Mouse (Mus musculus) thymus, adult 18-20 months (tissue): ENCODE measurements around the gene Reln.

ENCODE experiments used
- DNase-seq, 2 experiments: peaks; one replicate each; pipeline ENCODE4 v3.0.0; 2022; ENCODE audit warnings: mixed read lengths in 2 of 2

The Reln gene

DNA sequence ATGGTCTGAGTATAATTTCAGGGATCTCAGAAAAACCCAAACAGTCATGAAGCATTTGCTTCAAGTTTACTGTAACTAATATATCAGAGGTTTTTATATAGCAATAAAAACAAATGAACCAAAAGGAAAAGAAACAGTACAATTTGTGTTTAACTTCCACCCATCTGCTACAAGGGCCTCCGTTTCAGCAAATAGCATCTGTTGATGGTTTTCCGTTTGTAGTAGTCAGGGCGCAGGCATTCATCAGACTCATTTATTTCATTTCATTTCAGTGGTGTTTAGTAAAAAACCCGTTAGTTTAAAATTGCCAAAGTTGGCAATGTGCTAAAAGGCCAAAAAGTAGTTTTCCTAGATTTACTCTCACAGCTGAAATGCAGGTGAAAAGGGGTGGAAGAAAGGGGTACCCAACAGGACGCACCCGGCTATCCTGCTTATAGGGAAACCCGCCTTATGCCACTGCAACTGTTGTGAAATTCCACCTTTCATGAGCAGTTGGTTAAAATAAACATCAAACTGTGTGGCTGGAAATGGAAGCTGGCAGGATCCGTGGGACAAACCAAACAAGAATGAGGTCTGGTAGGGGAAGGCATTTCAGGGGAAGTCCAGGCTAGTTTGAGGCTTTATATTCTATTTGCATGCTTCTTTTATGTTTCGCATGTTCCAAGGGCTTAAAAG lies 237.6 kb downstream of the Reln start:
- no peak for DNase-seq

GRCm38 (mm10) chr5:22094984-22095383 lies 249.5 kb downstream of the Reln start:
- no peak for DNase-seq

GRCm38 (mm10) chr5:22094043-22094442 lies 250.5 kb downstream of the Reln start:
- DNase-seq = no peak

GRCm38 (mm10) chr5:22093157-22093865 lies 251.2 kb downstream of the Reln start:
- DNase-seq = no peak

- DNase-seq = no peak
Measured at GRCm38 (mm10) chr5:22080468-22080986, 264.0 kb downstream of the Reln start.

GRCm38 (mm10) chr5:22074971-22075370 lies 269.5 kb downstream of the Reln start:
- no peak for DNase-seq

DNA sequence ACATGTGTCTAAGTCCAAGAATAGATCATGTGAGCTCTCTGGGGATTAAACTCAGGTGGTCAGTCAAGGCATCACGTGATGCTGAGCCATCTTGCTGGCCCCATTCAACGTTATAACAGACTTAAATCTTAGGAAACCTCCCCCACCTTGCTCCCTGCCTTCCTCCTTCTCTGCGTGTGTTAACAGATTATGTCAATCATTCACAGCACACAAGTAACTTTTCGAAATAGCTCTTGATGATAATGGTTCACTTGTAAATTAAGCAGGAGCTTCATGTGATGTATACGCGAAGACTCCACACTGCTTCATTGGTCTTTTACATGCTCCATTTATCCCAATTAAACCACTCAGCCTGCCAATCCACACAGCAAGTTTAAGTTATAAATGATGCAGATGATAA lies 271.9 kb downstream of the Reln start:
- DNase-seq = no peak

GRCm38 (mm10) chr5:22059251-22059650 lies 285.3 kb downstream of the Reln start:
- no peak for DNase-seq

- DNase-seq = no peak
Measured at GRCm38 (mm10) chr5:22041825-22042224, 302.7 kb downstream of the Reln start.

DNA sequence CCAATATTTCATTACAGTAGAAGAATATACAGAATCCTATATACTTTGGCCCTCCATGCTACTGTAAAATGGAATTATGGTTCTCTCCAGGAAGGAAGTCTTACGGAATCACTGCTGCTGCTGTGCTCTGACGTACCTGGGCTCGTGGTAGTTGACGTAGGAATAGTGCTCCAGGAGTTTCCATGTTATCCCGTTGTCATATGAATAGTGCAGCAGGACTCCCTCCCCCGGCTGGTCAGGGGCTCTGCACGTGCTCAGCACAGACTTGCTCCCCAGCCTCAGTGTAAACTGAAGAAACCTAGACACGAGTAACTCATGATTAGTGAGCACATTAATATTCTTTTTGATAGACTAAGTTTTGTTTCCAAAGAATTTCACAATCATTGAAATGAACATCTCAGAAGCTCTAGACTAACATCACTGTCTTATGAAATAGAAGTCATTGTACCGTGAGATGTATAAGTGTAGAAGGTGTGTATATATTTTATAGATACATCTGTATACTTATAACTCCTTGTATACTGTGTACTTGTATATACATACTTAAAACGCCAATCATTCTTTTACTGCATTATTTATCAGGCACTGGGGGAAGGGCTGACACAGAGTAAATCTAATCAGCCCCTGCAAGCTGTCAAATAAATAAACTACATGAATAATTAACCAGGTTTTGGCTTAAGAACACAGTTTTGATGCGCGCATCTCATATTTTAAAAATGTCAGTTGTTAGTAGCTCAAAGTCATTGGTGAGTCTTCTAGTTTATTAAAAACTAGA lies 304.9 kb downstream of the Reln start:
- no peak for DNase-seq

GRCm38 (mm10) chr5:22035201-22035600 lies 309.3 kb downstream of the Reln start:
- DNase-seq = no peak

GRCm38 (mm10) chr5:22033039-22033438 lies 311.5 kb downstream of the Reln start:
- no peak for DNase-seq

GRCm38 (mm10) chr5:22031653-22032052 lies 312.8 kb downstream of the Reln start:
- no peak for DNase-seq

DNA sequence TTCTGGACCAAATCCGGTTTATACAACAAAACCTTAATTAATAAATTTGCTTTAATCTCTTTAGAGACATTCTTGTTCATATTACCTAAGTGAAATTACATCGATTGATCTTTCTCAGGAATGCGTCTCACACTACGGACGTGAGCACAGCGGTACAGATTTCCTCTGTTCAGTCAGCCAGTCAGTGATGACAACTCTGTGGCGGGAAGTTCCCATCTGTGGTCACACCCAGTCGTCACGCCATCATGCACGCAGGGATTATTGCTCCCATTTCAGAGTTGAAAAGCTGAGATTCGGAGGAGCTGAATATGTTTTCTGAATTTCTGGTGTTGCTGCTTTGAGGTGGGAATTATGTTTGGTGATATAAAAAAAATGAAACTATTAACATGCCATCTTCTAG lies 316.1 kb downstream of the Reln start:
- DNase-seq = no peak

DNA sequence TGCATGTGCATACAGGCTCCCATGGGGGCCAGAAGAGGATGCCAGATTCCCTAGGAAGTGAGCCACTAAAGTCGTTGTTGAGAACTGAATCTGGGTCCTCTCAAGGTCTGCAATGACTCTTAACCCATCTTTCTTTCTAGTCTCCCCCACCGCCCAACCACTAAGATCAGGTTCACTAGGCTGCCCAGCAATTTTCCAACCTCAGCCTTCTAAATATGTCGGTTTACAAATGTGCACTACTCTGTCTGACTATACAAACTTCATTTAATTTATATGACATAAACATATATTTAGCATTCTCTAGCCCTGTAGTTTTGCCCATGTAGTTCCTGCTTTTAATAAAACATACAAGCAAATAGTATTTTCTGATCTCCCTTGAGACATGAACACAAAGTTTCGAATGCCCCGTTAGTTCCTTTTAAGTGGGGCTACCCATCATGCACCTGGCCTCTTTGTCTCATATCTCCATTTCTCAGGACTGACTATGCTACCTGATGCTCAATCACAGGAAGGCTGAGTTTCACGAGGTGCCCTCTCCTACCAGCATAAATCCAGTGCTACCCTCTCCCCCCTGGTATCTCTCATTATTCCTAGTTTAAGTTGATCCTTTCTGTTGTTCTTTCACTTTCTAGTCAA lies 317.1 kb downstream of the Reln start:
- no peak for DNase-seq

DNA sequence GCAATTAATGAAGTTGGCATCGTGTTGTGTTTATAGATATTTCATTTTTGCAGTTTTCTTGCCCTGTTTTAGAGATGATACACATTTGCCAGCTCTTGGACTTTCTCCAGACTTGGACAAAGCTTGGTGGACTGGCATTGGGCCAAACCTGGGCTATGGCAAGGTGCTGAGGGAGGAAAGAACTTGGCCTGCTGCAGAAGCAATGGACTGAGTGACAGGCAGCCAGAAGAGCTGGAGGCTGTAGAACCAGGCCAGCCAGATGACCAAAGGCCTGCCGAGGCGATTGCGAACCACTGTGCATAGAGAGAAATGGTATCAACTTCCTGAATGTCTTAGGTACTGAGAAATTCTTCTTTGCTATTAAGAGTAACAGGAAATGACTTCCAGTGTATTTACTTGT lies 318.8 kb downstream of the Reln start:
- DNase-seq = no peak

- DNase-seq = no peak
Measured at GRCm38 (mm10) chr5:22024108-22024507, 320.4 kb downstream of the Reln start.

GRCm38 (mm10) chr5:22017896-22018295 lies 326.6 kb downstream of the Reln start:
- DNase-seq = no peak

DNA sequence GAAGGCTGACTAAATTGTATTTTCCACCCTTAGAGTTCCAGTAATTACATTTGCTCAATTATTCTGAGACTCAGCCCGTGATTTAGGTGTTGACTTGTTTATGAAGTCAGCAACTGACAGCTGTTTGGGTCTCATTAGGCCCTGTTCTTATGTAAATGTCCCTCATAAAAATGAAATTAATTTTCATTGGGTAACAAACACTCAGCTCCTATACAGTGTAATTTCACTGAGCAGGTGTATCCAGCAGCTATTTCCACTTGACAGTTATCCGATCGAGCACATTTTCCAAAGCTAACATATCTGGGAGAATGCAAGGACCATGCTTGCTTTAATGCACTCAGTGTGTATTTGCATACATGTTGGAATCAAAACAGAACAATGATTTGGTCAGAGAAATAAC lies 330.0 kb downstream of the Reln start:
- DNase-seq = no peak

GRCm38 (mm10) chr5:22009142-22009541 lies 335.4 kb downstream of the Reln start:
- no peak for DNase-seq

DNA sequence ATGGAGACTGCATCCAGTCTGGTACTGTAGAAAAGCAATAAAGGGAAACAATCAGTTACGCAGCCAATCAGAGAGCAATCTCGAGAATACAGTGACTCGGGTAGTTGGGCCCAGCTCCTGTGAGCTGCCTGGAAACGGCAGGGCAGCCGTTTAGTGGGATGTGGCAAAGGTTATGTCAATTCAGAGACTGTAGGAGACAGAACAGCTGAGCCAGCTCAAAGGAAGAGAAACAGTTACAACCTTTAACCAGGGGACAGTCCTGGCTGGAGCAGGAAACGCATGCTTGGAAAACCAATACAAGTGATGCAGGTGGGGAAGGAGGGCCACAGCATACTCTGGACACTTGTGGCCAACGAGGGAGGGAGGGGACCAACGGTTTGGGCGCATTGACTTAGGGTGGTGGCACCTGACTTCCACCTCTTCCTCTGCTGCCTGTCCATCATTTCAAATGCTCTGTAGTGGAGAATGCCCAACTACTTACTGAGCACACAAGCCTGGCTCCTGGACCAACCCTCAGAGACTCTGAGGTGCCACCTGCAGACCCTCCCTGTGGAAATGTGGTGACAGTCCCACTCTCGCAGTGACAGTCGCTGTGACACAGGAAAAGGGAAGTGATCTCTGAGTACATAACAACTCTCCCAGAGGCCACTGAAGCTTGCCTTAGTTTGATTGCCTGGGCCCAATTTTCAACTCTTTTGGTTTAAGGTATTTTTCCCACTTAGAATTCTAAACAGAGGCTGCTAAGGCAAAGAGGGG lies 337.0 kb downstream of the Reln start:
- no peak for DNase-seq

GRCm38 (mm10) chr5:22003858-22004257 lies 340.6 kb downstream of the Reln start:
- no peak for DNase-seq
